ENCODE assay signal across 17 mouse cellular contexts in genomic region chr14:117810321-117811270, GRCm38 (mm10).
A peak's percentile ranks its signal among the peaks of the same experiment; 100 is the strongest.
DNase-seq lines count a peak whose midpoint lies in the region; ATAC-seq and TF ChIP-seq lines count a peak whose summit lies in the region.
"Had no signal": no experiment of that assay in that cellular context is flagged by ENCODE, and none has a peak within 500 bp of the region (broad histone marks: within the 10 kb centered on the region; RNA-seq: fewer than 3 reads in every experiment).

No protein-coding gene starts in this region.

- H3K4me1 ChIP-seq in midbrain, embryonic 14.5 days (ENCODE audit: control insufficient read depth, insufficient read depth, low read length): peaks cover 6% of the 10 kb centered on the region; the same call in 1 of the 2 replicates
- no peaks in the 10 kb centered on the region for H3K4me1 ChIP-seq in midbrain, embryonic 10.5 days
- H3K4me1 ChIP-seq in embryonic facial prominence, embryonic 14.5 days (ENCODE audit: control insufficient read depth, insufficient read depth, low read length): peaks cover 11% of the 10 kb centered on the region
- H3K4me1 ChIP-seq in neural tube, embryonic 14.5 days (ENCODE audit: control insufficient read depth, insufficient read depth, low read length): no peaks in the 10 kb centered on the region; the same call in 1 of the 2 replicates
- H3K4me1 ChIP-seq: heart, embryonic 10.5 days had no signal

- H3K27me3 ChIP-seq in midbrain, embryonic 14.5 days (ENCODE audit: control insufficient read depth, insufficient read depth, low read length): no peaks in the 10 kb centered on the region
- no peaks in the 10 kb centered on the region for H3K27me3 ChIP-seq in midbrain, embryonic 10.5 days (ENCODE audit: low read depth, poor library complexity, severe bottlenecking)
- H3K27me3 ChIP-seq in embryonic facial prominence, embryonic 14.5 days (replicated peaks; ENCODE audit: control insufficient read depth, insufficient read depth, low read length): no peaks in the 10 kb centered on the region
- no peaks in the 10 kb centered on the region for H3K27me3 ChIP-seq in neural tube, embryonic 14.5 days (ENCODE audit: control insufficient read depth, insufficient read depth, low read length)
- H3K27me3 ChIP-seq: limb, embryonic 15.5 days had no signal

- 69% methylated on average over 15 of the region's 15 CpGs for WGBS in midbrain, embryonic 14.5 days
- WGBS in midbrain, embryonic 10.5 days: 90% methylated on average over 15 of the region's 15 CpGs
- 61% methylated on average over 15 of the region's 15 CpGs for WGBS in embryonic facial prominence, embryonic 14.5 days
- WGBS in neural tube, embryonic 14.5 days: 59% methylated on average over 15 of the region's 15 CpGs

- H3K4me2 ChIP-seq in midbrain, embryonic 14.5 days (ENCODE audit: low read length): no peak overlapping the region
- H3K4me2 ChIP-seq in embryonic facial prominence, embryonic 14.5 days (ENCODE audit: low read depth, low read length): no peak overlapping the region
- no peak overlapping the region for H3K4me2 ChIP-seq in neural tube, embryonic 14.5 days (ENCODE audit: low read depth, low read length)
- H3K4me2 ChIP-seq: limb, embryonic 15.5 days had no signal

- H3K4me3 ChIP-seq in gastrocnemius, adult 2 months: peak overlapping the region; percentile 4; the same call in 1 of the 2 replicates
- H3K4me3 ChIP-seq in midbrain, embryonic 14.5 days (replicated peaks; ENCODE audit: low read depth, low read length): no peak overlapping the region
- H3K4me3 ChIP-seq in midbrain, embryonic 10.5 days: no peak overlapping the region
- H3K4me3 ChIP-seq in embryonic facial prominence, embryonic 14.5 days (ENCODE audit: low read depth, low read length): no peak overlapping the region
- H3K4me3 ChIP-seq in neural tube, embryonic 14.5 days (ENCODE audit: low read depth, low read length): no peak overlapping the region
- no peak overlapping the region for H3K4me3 ChIP-seq in layer of hippocampus, adult 2 months
- H3K4me3 ChIP-seq: erythroblast, embryonic 14.5 days; heart, embryonic 10.5 days; limb, embryonic 15.5 days had no signal

- DNase-seq in gastrocnemius, adult 2 months: no peak
- no peak for DNase-seq in gastrocnemius, postnatal 10 days
- DNase-seq in midbrain, embryonic 14.5 days: peak; percentile 31
- DNase-seq in midbrain, embryonic 10.5 days (ENCODE audit: low spot score): no peak
- peak; percentile 66 for DNase-seq in embryonic facial prominence, embryonic 14.5 days (ENCODE audit: low spot score)
- no peak for DNase-seq in layer of hippocampus, adult 2 months (ENCODE audit: low spot score in 2 of 2)
- DNase-seq in kidney, postnatal 25 days: no peak
- DNase-seq: B cell, adult 2 months; cerebellum, adult 9-10 months; gastrocnemius, postnatal 14 days; heart, postnatal 14 days; lung, adult 2 months; thymus, adult 2 months had no signal

- no peaks in the 10 kb centered on the region for H3K9me3 ChIP-seq in midbrain, embryonic 14.5 days (ENCODE audit: control insufficient read depth, low read length)
- no peaks in the 10 kb centered on the region for H3K9me3 ChIP-seq in midbrain, embryonic 10.5 days (replicated peaks)
- no peaks in the 10 kb centered on the region for H3K9me3 ChIP-seq in embryonic facial prominence, embryonic 14.5 days (ENCODE audit: control insufficient read depth, low read length)
- no peaks in the 10 kb centered on the region for H3K9me3 ChIP-seq in neural tube, embryonic 14.5 days (ENCODE audit: control insufficient read depth, low read length)
- H3K9me3 ChIP-seq: heart, embryonic 10.5 days; limb, embryonic 15.5 days had no signal

- intact Hi-C loops in gastrocnemius, adult 2 months (cut with DNase I): no loop called here

- no peak; the same call in 1 of the 2 replicates for ATAC-seq in midbrain, embryonic 14.5 days (ENCODE audit: low FRiP score, low TSS enrichment)
- no peak for ATAC-seq in embryonic facial prominence, embryonic 14.5 days (ENCODE audit: low read depth)
- 0 out of 2 replicates have a peak, but pooled peaks have one; percentile 24 for ATAC-seq in neural tube, embryonic 14.5 days (ENCODE audit: low read depth)

- no peak for TF ChIP-seq CTCF in gastrocnemius, adult 2 months (IDR thresholded peaks at IDR 0.05)
- TF ChIP-seq CTCF in layer of hippocampus, adult 2 months (conservative IDR thresholded peaks at IDR 0.05): no peak

- H3K36me3 ChIP-seq in midbrain, embryonic 14.5 days (ENCODE audit: control insufficient read depth, insufficient read depth, low read length): no peaks in the 10 kb centered on the region
- no peaks in the 10 kb centered on the region for H3K36me3 ChIP-seq in midbrain, embryonic 10.5 days
- no peaks in the 10 kb centered on the region for H3K36me3 ChIP-seq in embryonic facial prominence, embryonic 14.5 days (ENCODE audit: control insufficient read depth, insufficient read depth, low read length)
- H3K36me3 ChIP-seq in neural tube, embryonic 14.5 days (ENCODE audit: control insufficient read depth, insufficient read depth, low read length): no peaks in the 10 kb centered on the region
- H3K36me3 ChIP-seq: heart, embryonic 10.5 days; limb, embryonic 15.5 days had no signal

- no peak overlapping the region for H3K27ac ChIP-seq in gastrocnemius, adult 2 months
- no peak overlapping the region for H3K27ac ChIP-seq in midbrain, embryonic 14.5 days (replicated peaks; ENCODE audit: low read depth, low read length)
- H3K27ac ChIP-seq in midbrain, embryonic 10.5 days (replicated peaks): no peak overlapping the region
- H3K27ac ChIP-seq in embryonic facial prominence, embryonic 14.5 days (replicated peaks; ENCODE audit: low read depth, low read length): no peak overlapping the region
- H3K27ac ChIP-seq in neural tube, embryonic 14.5 days (ENCODE audit: low read depth, low read length): no peak overlapping the region
- H3K27ac ChIP-seq in layer of hippocampus, adult 2 months: no peak overlapping the region
- H3K27ac ChIP-seq: heart, embryonic 10.5 days; limb, embryonic 15.5 days had no signal

- no peak overlapping the region for H3K9ac ChIP-seq in midbrain, embryonic 14.5 days (replicated peaks; ENCODE audit: low read length)
- no peak overlapping the region for H3K9ac ChIP-seq in embryonic facial prominence, embryonic 14.5 days (ENCODE audit: low read depth, low read length)
- H3K9ac ChIP-seq in neural tube, embryonic 14.5 days (replicated peaks; ENCODE audit: low read depth, low read length): no peak overlapping the region
- H3K9ac ChIP-seq: limb, embryonic 15.5 days had no signal

Comparison
In these comparisons a context has a peak if more than half of its experiments do, and no peak if none do; other contexts are left out.
1. DNase-seq: peak in midbrain, embryonic 14.5 days (single experiment) and embryonic facial prominence, embryonic 14.5 days (single experiment); none in gastrocnemius, adult 2 months (single experiment), gastrocnemius, postnatal 10 days (single experiment), midbrain, embryonic 10.5 days (single experiment), layer of hippocampus, adult 2 months (0 of 2) and kidney, postnatal 25 days (0 of 2).